Mouse (Mus musculus) CH12.LX (cell line): Measurements from ENCODE around the gene Ccdc134. TPM values are rescaled to one million over a fixed set of nuclear protein-coding genes. Genes with fewer than 3 reads are reported as not detected.
A peak's percentile ranks its signal among the peaks of the same experiment; 100 is the strongest.

ENCODE experiments used
- DNase-seq: peaks from one replicate; pipeline ENCODE4 v3.0.0-alpha.2; 2013; ENCODE audit errors: extremely low read depth
- H3K27ac ChIP-seq: 2 replicates; pipeline ENCODE4 v1.5.1; 2012; ENCODE audit warnings: low read depth, mild to moderate bottlenecking, control low read depth, moderate library complexity; ENCODE audit not compliant: insufficient read depth
- H3K27me3 ChIP-seq: replicated peaks from 2 replicates; pipeline ENCODE3; 2012; ENCODE audit warnings: inconsistent platforms
- H3K36me3 ChIP-seq, 2 experiments: replicated peaks in 1 of 2; 2 replicates each; pipeline versions ENCODE3 to v1.6.1; 2012; ENCODE audit warnings: inconsistent platforms in 1 of 2, low read length in 1 of 2, mild to moderate bottlenecking in 1 of 2, mixed read lengths in 1 of 2, moderate library complexity in 1 of 2; ENCODE audit not compliant: control insufficient read depth in 1 of 2, insufficient read depth in 1 of 2
- H3K4me1 ChIP-seq, 2 experiments: 2 replicates each; pipeline ENCODE4 v1.6.1; 2012; ENCODE audit warnings: inconsistent platforms in 1 of 2, moderate library complexity in 1 of 2; ENCODE audit not compliant: insufficient read depth in 2 of 2, control insufficient read depth in 1 of 2
- H3K4me2 ChIP-seq: 2 replicates; pipeline ENCODE4 v1.6.1; 2012; ENCODE audit warnings: low read depth, mild to moderate bottlenecking, control low read depth; ENCODE audit not compliant: poor library complexity, insufficient read depth, severe bottlenecking
- H3K4me3 ChIP-seq, 3 experiments: fragments of 150-350 bp in 1 of 3; sonication (generic) in 1 of 3; replicated peaks in 1 of 3; 2 replicates each; pipeline versions ENCODE3 to v1.5.1; 2011 to 2012; ENCODE audit warnings: low read depth in 2 of 3, low read length in 2 of 3, mild to moderate bottlenecking in 2 of 3, moderate library complexity in 2 of 3, control low read depth in 1 of 3, improper control_type of control experiment in 1 of 3, inconsistent platforms in 1 of 3, mixed read lengths in 1 of 3; ENCODE audit not compliant: poor library complexity in 1 of 3
- H3K79me2 ChIP-seq: replicated peaks from 2 replicates; pipeline ENCODE4 v1.6.1; 2012; ENCODE audit warnings: mild to moderate bottlenecking, moderate library complexity; ENCODE audit not compliant: control insufficient read depth, poor library complexity, insufficient read depth, severe bottlenecking; ENCODE audit errors: extremely low read depth
- H3K9ac ChIP-seq: 2 replicates; pipeline ENCODE4 v1.6.1; 2012; ENCODE audit warnings: low read depth, mild to moderate bottlenecking, control low read depth, moderate library complexity; ENCODE audit not compliant: insufficient read depth
- H3K9me3 ChIP-seq: replicated peaks from 2 replicates; pipeline ENCODE3; 2012; ENCODE audit warnings: low read length, inconsistent platforms, mixed read lengths
- BHLHE40 ChIP-seq: IDR thresholded peaks from 2 replicates; pipeline ENCODE4 v1.6.1; 2011; ENCODE audit warnings: mild to moderate bottlenecking, low read depth, low read length, improper control_type of control experiment
- CHD2 ChIP-seq: IDR thresholded peaks from 2 replicates; pipeline ENCODE4 v1.6.1; 2011; ENCODE audit warnings: low read length, improper control_type of control experiment
- CTCF ChIP-seq, 2 experiments: IDR thresholded peaks in 1 of 2; conservative IDR thresholded peaks in 1 of 2; 2 replicates each; pipeline ENCODE4 v1.5.1; 2011 to 2012; ENCODE audit warnings: low read depth in 2 of 2, low read length in 2 of 2, improper control_type of control experiment in 1 of 2, inconsistent platforms in 1 of 2, mild to moderate bottlenecking in 1 of 2, moderate library complexity in 1 of 2
- E2F4 ChIP-seq: IDR thresholded peaks from 2 replicates; pipeline ENCODE4 v1.6.1; 2011; ENCODE audit warnings: low read depth, low read length, improper control_type of control experiment; ENCODE audit not compliant: insufficient replicate concordance
- GABPA ChIP-seq: IDR thresholded peaks from 2 replicates; pipeline ENCODE4 v1.6.1; 2012; ENCODE audit warnings: low read depth, low read length, improper control_type of control experiment, inconsistent platforms; ENCODE audit not compliant: insufficient replicate concordance
- IRF4 ChIP-seq: IDR thresholded peaks from 2 replicates; pipeline ENCODE4 v1.6.1; 2014; ENCODE audit warnings: low read depth, mild to moderate bottlenecking, inconsistent platforms, low read length, improper control_type of control experiment
- MEF2A ChIP-seq: IDR thresholded peaks from 2 replicates; pipeline ENCODE4 v1.6.1; 2014; ENCODE audit warnings: low read depth, mild to moderate bottlenecking, inconsistent platforms, low read length, improper control_type of control experiment, borderline replicate concordance
- NRF1 ChIP-seq: IDR thresholded peaks from 2 replicates; pipeline ENCODE4 v1.6.1; 2014; ENCODE audit warnings: low read depth, mild to moderate bottlenecking, inconsistent platforms, low read length, improper control_type of control experiment, moderate library complexity
- PAX5 ChIP-seq: IDR thresholded peaks from 2 replicates; pipeline ENCODE4 v1.6.1; 2012; ENCODE audit warnings: low read length, inconsistent platforms, mixed read lengths
- POLR2A ChIP-seq: IDR thresholded peaks from 2 replicates; pipeline ENCODE4 v1.6.1; 2011; ENCODE audit warnings: low read depth, mild to moderate bottlenecking, improper control_type of control experiment, low read length
- RAD21 ChIP-seq: IDR thresholded peaks from 2 replicates; pipeline ENCODE4 v1.6.1; 2011; ENCODE audit warnings: low read depth, mild to moderate bottlenecking, low read length, improper control_type of control experiment, moderate library complexity
- SMC3 ChIP-seq: IDR thresholded peaks from 2 replicates; pipeline ENCODE4 v1.6.1; 2011; ENCODE audit warnings: low read depth, low read length, improper control_type of control experiment
- ZC3H11A ChIP-seq: IDR thresholded peaks from 2 replicates; pipeline ENCODE4 v1.6.1; 2012; ENCODE audit warnings: low read depth, mild to moderate bottlenecking, inconsistent platforms, low read length, improper control_type of control experiment
- ZMIZ1 ChIP-seq: IDR thresholded peaks from 2 replicates; pipeline ENCODE4 v1.6.1; 2012; ENCODE audit warnings: low read depth, mild to moderate bottlenecking, inconsistent platforms, low read length, improper control_type of control experiment
- dilution Hi-C: fragments of 300-500 bp; cut with MboI; formaldehyde crosslinking; loops from 2 replicates; pipeline ENCODE4 v1.14.3; 2020; ENCODE audit warnings: low sequenced_read_pairs; ENCODE audit not compliant: extremely low pct_unique_long_range_greater_than_20kb, extremely low pct_ligation_motif_present
- in situ Hi-C: fragments of 300-500 bp; cut with MboI; formaldehyde crosslinking; loops from 3 replicates; pipeline ENCODE4 v1.14.3; 2019; ENCODE audit warnings: low sequenced_read_pairs, low pct_ligation_motif_present, low pct_unique_long_range_greater_than_20kb, mixed read lengths
- polyA plus RNA-seq: library from polyadenylated mRNA; unstranded; fragments of >175 nt; gene quantifications from 2 replicates; pipeline ENCODE4 v1.2.1, GENCODE M21; 2012; ENCODE audit warnings: low read depth; ENCODE audit not compliant: insufficient read length
- total RNA-seq, 2 experiments: library from RNA; depleted of rRNA; stranded (reverse); fragments of 300-350 nt in 1 of 2; fragments of >200 nt in 1 of 2; gene quantifications; 2 replicates each; pipeline ENCODE4 v1.2.3; 2012 to 2014

The Ccdc134 gene
- total and polyA plus RNA-seq, 3 experiments, result 35.7 to 43.6 (median 37.1) TPM

- TF ChIP-seq GABPA, result no peak
- no peak for TF ChIP-seq BHLHE40
Measured at GRCm38 (mm10) chr15:82187401-82187800, 59.7 kb downstream of the Ccdc134 start (continued).

- H3K4me2 ChIP-seq, result no peak overlapping the region
- H3K4me1 ChIP-seq, result no peaks in the 10 kb centered on the region
- no peaks in the 10 kb centered on the region for H3K27me3 ChIP-seq
- in situ Hi-C loops (no loop called here), dilution Hi-C loops (no loop called here)
- DNase-seq, result no peak
- peaks cover 8% of the 10 kb centered on the region for H3K79me2 ChIP-seq
- no peak for TF ChIP-seq POLR2A
- no peak for TF ChIP-seq ZMIZ1
- TF ChIP-seq RAD21, result no peak
- TF ChIP-seq MEF2A, result no peak
- no peak for TF ChIP-seq GABPA
- no peak for TF ChIP-seq CTCF (conservative IDR thresholded peaks at IDR 0.05 in 1 of 2, IDR thresholded peaks at IDR 0.05 in 1 of 2; ENCODE audit: low read depth in 2 of 2, low read length in 2 of 2)
- TF ChIP-seq NRF1, result no peak
- no peak for TF ChIP-seq IRF4
- TF ChIP-seq E2F4, result no peak
- no peak for TF ChIP-seq ZC3H11A
- no peak overlapping the region for H3K9ac ChIP-seq
- peaks cover 83 to 100% of the 10 kb centered on the region in 2 experiments for H3K36me3 ChIP-seq
- no peak overlapping the region for H3K4me3 ChIP-seq
- peak overlapping the region; percentile 35; the same call in 1 of the 2 replicates for H3K27ac ChIP-seq
- peaks cover 9% of the 10 kb centered on the region for H3K9me3 ChIP-seq
Measured at GRCm38 (mm10) chr15:82187924-82188323, 60.2 kb downstream of the Ccdc134 start.

- peak overlapping the region; percentile 28; the same call in 1 of the 2 replicates for H3K27ac ChIP-seq
Measured at GRCm38 (mm10) chr15:82188481-82189240, 60.9 kb downstream of the Ccdc134 start.

More at GRCm38 (mm10) chr15:82188481-82189240, 60.9 kb downstream of the Ccdc134 start:
- H3K27me3 ChIP-seq, result no peaks in the 10 kb centered on the region
- peak; percentile 57 to 68 for TF ChIP-seq CTCF (conservative IDR thresholded peaks at IDR 0.05 in 1 of 2, IDR thresholded peaks at IDR 0.05 in 1 of 2; ENCODE audit: low read depth in 2 of 2, low read length in 2 of 2)
- TF ChIP-seq CHD2, result no peak
- peak; percentile 59 for TF ChIP-seq SMC3
- TF ChIP-seq RAD21, result peak; percentile 43
- no peak for TF ChIP-seq PAX5
- in situ Hi-C loops, result no loop called here
- H3K36me3 ChIP-seq, result peaks cover 83 to 100% of the 10 kb centered on the region in 2 experiments
- H3K4me2 ChIP-seq, result no peak overlapping the region
- dilution Hi-C loops, result no loop called here
- H3K4me1 ChIP-seq, result no peaks in the 10 kb centered on the region
- peak; percentile 68 for DNase-seq
- H3K9me3 ChIP-seq, result peaks cover 9% of the 10 kb centered on the region
- H3K4me3 ChIP-seq, result no peak overlapping the region
- H3K79me2 ChIP-seq, result peaks cover 8% of the 10 kb centered on the region
- H3K9ac ChIP-seq, result no peak overlapping the region

Other genes with a start within 250 kb of the Ccdc134 start
- gene Polr3h, start 201.7 kb upstream of the Ccdc134 start, total RNA-seq (2012; rRNA removed), result 59.3 and 64.9 TPM in 2 replicates
- 40.5 and 40.7 TPM in 2 replicates for gene Polr3h, start 201.7 kb upstream of the Ccdc134 start, total RNA-seq (2014; rRNA removed)
- 153 and 224 TPM in 2 replicates for gene Polr3h, start 201.7 kb upstream of the Ccdc134 start, polyA plus RNA-seq
- gene Csdc2, start 191.2 kb upstream of the Ccdc134 start, total RNA-seq (2012; rRNA removed), result 0.08 and 0.13 TPM in 2 replicates
- gene Csdc2, start 191.2 kb upstream of the Ccdc134 start, total RNA-seq (2014; rRNA removed), result not detected in 2 replicates
- gene Csdc2, start 191.2 kb upstream of the Ccdc134 start, polyA plus RNA-seq, result 0.43 and 0.45 TPM in 2 replicates
- 120 and 128 TPM in 2 replicates for gene Pmm1, start 167.0 kb upstream of the Ccdc134 start, total RNA-seq (2012; rRNA removed)
- gene Pmm1, start 167.0 kb upstream of the Ccdc134 start, total RNA-seq (2014; rRNA removed), result 48.3 and 51.8 TPM in 2 replicates
- gene Pmm1, start 167.0 kb upstream of the Ccdc134 start, polyA plus RNA-seq, result 140 and 153 TPM in 2 replicates
- not detected in 2 replicates for gene 1700029P11Rik, start 147.4 kb upstream of the Ccdc134 start, total RNA-seq (2012; rRNA removed)
- gene 1700029P11Rik, start 147.4 kb upstream of the Ccdc134 start, total RNA-seq (2014; rRNA removed), result not detected in 2 replicates
- not detected in 2 replicates for gene 1700029P11Rik, start 147.4 kb upstream of the Ccdc134 start, polyA plus RNA-seq
- 67.3 and 80.0 TPM in 2 replicates for gene Xrcc6, start 140.1 kb upstream of the Ccdc134 start, total RNA-seq (2012; rRNA removed)
- 79.5 and 83.5 TPM in 2 replicates for gene Xrcc6, start 140.1 kb upstream of the Ccdc134 start, total RNA-seq (2014; rRNA removed)
- 80.8 and 94.0 TPM in 2 replicates for gene Xrcc6, start 140.1 kb upstream of the Ccdc134 start, polyA plus RNA-seq
- gene Desi1, start 94.1 kb upstream of the Ccdc134 start, total RNA-seq (2012; rRNA removed), result 10.9 and 11.3 TPM in 2 replicates
- gene Desi1, start 94.1 kb upstream of the Ccdc134 start, total RNA-seq (2014; rRNA removed), result 7.6 and 10.0 TPM in 2 replicates
- gene Desi1, start 94.1 kb upstream of the Ccdc134 start, polyA plus RNA-seq, result 39.2 and 47.3 TPM in 2 replicates
- gene Snu13, start 80.3 kb upstream of the Ccdc134 start, total RNA-seq (2012; rRNA removed), result 167 and 225 TPM in 2 replicates
- 558 and 575 TPM in 2 replicates for gene Snu13, start 80.3 kb upstream of the Ccdc134 start, total RNA-seq (2014; rRNA removed)
- 433 and 587 TPM in 2 replicates for gene Snu13, start 80.3 kb upstream of the Ccdc134 start, polyA plus RNA-seq
- 0.04 TPM in 2 replicates for gene 4930407I10Rik, start 68.8 kb upstream of the Ccdc134 start, total RNA-seq (2012; rRNA removed)
- gene 4930407I10Rik, start 68.8 kb upstream of the Ccdc134 start, total RNA-seq (2014; rRNA removed), result not detected in 2 replicates
- gene 4930407I10Rik, start 68.8 kb upstream of the Ccdc134 start, polyA plus RNA-seq, result not detected in 2 replicates
- gene Mei1, start 57.9 kb upstream of the Ccdc134 start, total RNA-seq (2012; rRNA removed), result 0.04 TPM in 1 of 2 replicates, not detected in the other
- gene Mei1, start 57.9 kb upstream of the Ccdc134 start, total RNA-seq (2014; rRNA removed), result not detected in 2 replicates
- gene Mei1, start 57.9 kb upstream of the Ccdc134 start, polyA plus RNA-seq, result not detected in 2 replicates
- 130 and 159 TPM in 2 replicates for gene Srebf2, start 19.3 kb downstream of the Ccdc134 start, total RNA-seq (2012; rRNA removed)
- gene Srebf2, start 19.3 kb downstream of the Ccdc134 start, total RNA-seq (2014; rRNA removed), result 77.6 and 94.3 TPM in 2 replicates
- gene Srebf2, start 19.3 kb downstream of the Ccdc134 start, polyA plus RNA-seq, result 214 and 253 TPM in 2 replicates
- gene Shisa8, start 84.9 kb downstream of the Ccdc134 start, total RNA-seq (2012; rRNA removed), result 152 and 159 TPM in 2 replicates
- 94.6 and 103 TPM in 2 replicates for gene Shisa8, start 84.9 kb downstream of the Ccdc134 start, total RNA-seq (2014; rRNA removed)
- gene Shisa8, start 84.9 kb downstream of the Ccdc134 start, polyA plus RNA-seq, result 64.2 and 83.4 TPM in 2 replicates
- gene Tnfrsf13c, start 96.4 kb downstream of the Ccdc134 start, total RNA-seq (2012; rRNA removed), result 287 and 334 TPM in 2 replicates
- gene Tnfrsf13c, start 96.4 kb downstream of the Ccdc134 start, total RNA-seq (2014; rRNA removed), result 188 and 204 TPM in 2 replicates
- 219 and 257 TPM in 2 replicates for gene Tnfrsf13c, start 96.4 kb downstream of the Ccdc134 start, polyA plus RNA-seq
- 31.5 and 34.2 TPM in 2 replicates for gene Cenpm, start 116.8 kb downstream of the Ccdc134 start, total RNA-seq (2012; rRNA removed)
- gene Cenpm, start 116.8 kb downstream of the Ccdc134 start, total RNA-seq (2014; rRNA removed), result 17.1 and 22.8 TPM in 2 replicates
- 39.6 and 44.0 TPM in 2 replicates for gene Cenpm, start 116.8 kb downstream of the Ccdc134 start, polyA plus RNA-seq
- not detected in 2 replicates for gene 1500009C09Rik, start 124.5 kb downstream of the Ccdc134 start, total RNA-seq (2012; rRNA removed)
- gene 1500009C09Rik, start 124.5 kb downstream of the Ccdc134 start, total RNA-seq (2014; rRNA removed), result not detected in 2 replicates
- gene 1500009C09Rik, start 124.5 kb downstream of the Ccdc134 start, polyA plus RNA-seq, result not detected in 2 replicates
- gene Sept3, start 147.0 kb downstream of the Ccdc134 start, total RNA-seq (2012; rRNA removed), result 0.04 and 0.13 TPM in 2 replicates
- gene Sept3, start 147.0 kb downstream of the Ccdc134 start, total RNA-seq (2014; rRNA removed), result not detected in 2 replicates
- 0.07 TPM in 1 of 2 replicates, not detected in the other for gene Sept3, start 147.0 kb downstream of the Ccdc134 start, polyA plus RNA-seq
- not detected in 2 replicates for gene Wbp2nl, start 171.0 kb downstream of the Ccdc134 start, total RNA-seq (2012; rRNA removed)
- gene Wbp2nl, start 171.0 kb downstream of the Ccdc134 start, total RNA-seq (2014; rRNA removed), result not detected in 2 replicates
- not detected in 2 replicates for gene Wbp2nl, start 171.0 kb downstream of the Ccdc134 start, polyA plus RNA-seq
- 21.1 and 28.2 TPM in 2 replicates for gene Naga, start 211.0 kb downstream of the Ccdc134 start, total RNA-seq (2012; rRNA removed)
- 17.7 and 19.9 TPM in 2 replicates for gene Naga, start 211.0 kb downstream of the Ccdc134 start, total RNA-seq (2014; rRNA removed)
- gene Naga, start 211.0 kb downstream of the Ccdc134 start, polyA plus RNA-seq, result 18.7 and 21.9 TPM in 2 replicates
- gene Pheta2, start 211.0 kb downstream of the Ccdc134 start, total RNA-seq (2012; rRNA removed), result 0.08 TPM in 1 of 2 replicates, not detected in the other
- gene Pheta2, start 211.0 kb downstream of the Ccdc134 start, total RNA-seq (2014; rRNA removed), result not detected in 2 replicates
- gene Pheta2, start 211.0 kb downstream of the Ccdc134 start, polyA plus RNA-seq, result not detected in 2 replicates
- gene Smdt1, start 211.0 kb downstream of the Ccdc134 start, total RNA-seq (2012; rRNA removed), result 171 TPM in 2 replicates
- 112 and 114 TPM in 2 replicates for gene Smdt1, start 211.0 kb downstream of the Ccdc134 start, total RNA-seq (2014; rRNA removed)
- 122 and 138 TPM in 2 replicates for gene Smdt1, start 211.0 kb downstream of the Ccdc134 start, polyA plus RNA-seq
- gene Ndufa6, start 226.4 kb downstream of the Ccdc134 start, total RNA-seq (2012; rRNA removed), result 170 and 222 TPM in 2 replicates
- 262 and 279 TPM in 2 replicates for gene Ndufa6, start 226.4 kb downstream of the Ccdc134 start, total RNA-seq (2014; rRNA removed)
- 87.3 and 109 TPM in 2 replicates for gene Ndufa6, start 226.4 kb downstream of the Ccdc134 start, polyA plus RNA-seq